Comparison of ENCODE assay signal across 9 mouse cellular contexts in the genomic region with DNA sequence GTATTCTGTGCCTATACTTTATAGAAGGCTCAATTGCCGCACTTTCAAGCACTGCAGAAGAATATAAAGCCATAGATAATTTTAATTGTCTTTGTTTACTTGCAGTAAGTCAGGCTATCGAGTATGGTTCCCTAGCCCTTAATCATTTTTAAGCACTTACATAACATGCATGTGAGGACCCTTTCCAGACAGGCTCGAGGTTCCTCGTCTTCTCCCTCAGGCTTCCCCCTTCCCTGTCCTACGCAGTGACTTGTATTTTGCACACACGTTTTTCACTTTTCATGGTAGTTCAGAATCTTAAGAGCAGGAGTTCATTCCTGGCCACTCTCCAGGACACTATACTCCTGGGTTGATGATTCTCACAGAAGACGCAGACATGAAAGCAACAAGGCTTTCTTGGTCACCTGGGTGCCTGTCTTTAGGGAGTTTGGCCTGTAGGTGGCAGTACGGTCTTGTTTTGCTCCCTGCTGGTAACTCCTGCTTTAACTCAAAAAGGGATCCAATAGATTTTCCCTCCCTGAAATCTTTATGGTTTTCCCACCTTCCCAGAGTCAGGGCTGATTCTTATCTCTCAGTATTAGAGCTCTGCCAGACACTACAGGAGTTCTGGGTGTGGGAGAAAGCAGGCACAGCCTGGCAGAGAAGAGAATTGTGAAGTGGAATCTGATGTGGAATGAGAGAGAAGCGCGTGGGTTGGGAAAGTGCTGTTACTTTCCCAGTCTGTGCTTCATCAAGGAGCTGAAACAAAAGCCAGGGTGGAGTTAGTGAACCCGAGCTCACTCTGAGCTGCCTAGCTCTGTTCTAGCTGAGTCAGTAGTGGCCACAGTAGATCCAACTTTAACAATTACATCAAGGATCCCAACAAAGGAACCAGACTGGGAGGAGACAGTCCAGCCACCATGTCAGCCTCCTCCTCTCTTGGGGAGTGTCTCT.
DNase-seq lines count a peak whose midpoint lies in the region; ATAC-seq lines count a peak whose summit lies in the region.
"Had no signal": no experiment of that assay in that cellular context is flagged by ENCODE, and none has a peak within 500 bp of the region (broad histone marks: within the 10 kb centered on the region; RNA-seq: fewer than 3 reads in every experiment).

No protein-coding gene starts in this region.

- ATAC-seq in embryonic facial prominence, embryonic 13.5 days (ENCODE audit: insufficient number of reproducible peaks, insufficient read depth, low FRiP score, low TSS enrichment, low read depth) = 0 out of 2 replicates have a peak, but pooled peaks have one; percentile 37
- peak; percentile 63 for ATAC-seq in heart, embryonic 16.5 days (replicated peaks; ENCODE audit: extremely low read depth, insufficient read depth, low FRiP score)
- 0 out of 2 replicates have a peak, but pooled peaks have one; percentile 35 for ATAC-seq in liver, embryonic 12.5 days

- H3K9ac ChIP-seq in embryonic facial prominence, embryonic 13.5 days = 0 out of 2 replicates have a peak overlapping the region, but pooled peaks have one; percentile 47
- H3K9ac ChIP-seq in heart, embryonic 16.5 days (ENCODE audit: low read length) = peak overlapping the region; percentile 36; the same call in 1 of the 2 replicates
- no peak overlapping the region for H3K9ac ChIP-seq in liver, embryonic 12.5 days

- no peaks in the 10 kb centered on the region for H3K36me3 ChIP-seq in embryonic facial prominence, embryonic 13.5 days
- no peaks in the 10 kb centered on the region for H3K36me3 ChIP-seq in heart, embryonic 16.5 days (ENCODE audit: control insufficient read depth, insufficient read depth)
- no peaks in the 10 kb centered on the region for H3K36me3 ChIP-seq in liver, embryonic 12.5 days

- H3K4me1 ChIP-seq in embryonic facial prominence, embryonic 13.5 days = 0 out of 2 replicates have a peak, but pooled peaks cover 2% of the 10 kb centered on the region
- H3K4me1 ChIP-seq in heart, embryonic 16.5 days (ENCODE audit: control insufficient read depth, insufficient read depth, low read length) = 0 out of 2 replicates have a peak, but pooled peaks cover 2% of the 10 kb centered on the region
- H3K4me1 ChIP-seq in liver, embryonic 12.5 days = no peaks in the 10 kb centered on the region

- peak; percentile 5 for DNase-seq in 3134 (ENCODE audit: extremely low read depth, insufficient read length, low spot score)
- DNase-seq in adrenal gland, adult (ENCODE audit: inconsistent age in 2 of 2, low spot score in 1 of 2) = peak; percentile 32 to 81
- DNase-seq in kidney, postnatal 25 days = peak; percentile 55 to 69
- peak; percentile 25 for DNase-seq in ovary, adult 18-20 months (ENCODE audit: low spot score)
- DNase-seq in natural killer cell, adult 2 months (ENCODE audit: low spot score in 2 of 2) = no peak

- H3K4me2 ChIP-seq in embryonic facial prominence, embryonic 13.5 days = peak overlapping the region; percentile 43
- peak overlapping the region; percentile 55 for H3K4me2 ChIP-seq in heart, embryonic 16.5 days (ENCODE audit: low read depth, low read length)
- H3K4me2 ChIP-seq in liver, embryonic 12.5 days = no peak overlapping the region

- H3K27ac ChIP-seq in embryonic facial prominence, embryonic 13.5 days = peak overlapping the region; percentile 44; the same call in 1 of the 2 replicates
- H3K27ac ChIP-seq in heart, embryonic 16.5 days (ENCODE audit: low read length) = no peak overlapping the region
- H3K27ac ChIP-seq in liver, embryonic 12.5 days = no peak overlapping the region

- H3K4me3 ChIP-seq in embryonic facial prominence, embryonic 13.5 days = no peak overlapping the region
- H3K4me3 ChIP-seq in heart, embryonic 16.5 days (ENCODE audit: low read length) = peak overlapping the region; percentile 19
- H3K4me3 ChIP-seq in liver, embryonic 12.5 days = no peak overlapping the region
- H3K4me3 ChIP-seq: erythroblast, embryonic 14.5 days had no signal

- no peaks in the 10 kb centered on the region for H3K27me3 ChIP-seq in embryonic facial prominence, embryonic 13.5 days
- no peaks in the 10 kb centered on the region for H3K27me3 ChIP-seq in heart, embryonic 16.5 days (ENCODE audit: control insufficient read depth, insufficient read depth, low read length)
- no peaks in the 10 kb centered on the region for H3K27me3 ChIP-seq in liver, embryonic 12.5 days (replicated peaks)

- 38% methylated on average over 11 of the region's 11 CpGs for WGBS in embryonic facial prominence, embryonic 13.5 days
- WGBS in heart, embryonic 16.5 days = 42% methylated on average over 11 of the region's 11 CpGs
- WGBS in liver, embryonic 12.5 days (ENCODE audit: insufficient replicate concordance) = 35% methylated on average over 11 of the region's 11 CpGs

- H3K9me3 ChIP-seq in embryonic facial prominence, embryonic 13.5 days = no peaks in the 10 kb centered on the region
- H3K9me3 ChIP-seq in heart, embryonic 16.5 days (replicated peaks; ENCODE audit: control insufficient read depth, low read length) = no peaks in the 10 kb centered on the region
- H3K9me3 ChIP-seq in liver, embryonic 12.5 days (replicated peaks) = no peaks in the 10 kb centered on the region

Comparison
In these comparisons a context has a peak if more than half of its experiments do, and no peak if none do; other contexts are left out.
1. DNase-seq: peak in 3134 (single experiment), adrenal gland, adult (2 of 2), kidney, postnatal 25 days (2 of 2) and ovary, adult 18-20 months (single experiment); none in natural killer cell, adult 2 months (0 of 2).
2. Peak in every context shown above with its lines, with median percentiles within 50 percentile points of each other: ATAC-seq.